Mouse (Mus musculus) liver, postnatal 0 days (tissue): ENCODE results near the gene Fam45a. TPM values are rescaled to one million over a fixed set of nuclear protein-coding genes. Genes with fewer than 3 reads are reported as not detected.

Source experiments
- ATAC-seq: fragments of 200-750 bp; cut with Nextera tagmentation; 2 replicates; pipeline ENCODE4 v1.8.0; 2017; ENCODE audit warnings: mild to moderate bottlenecking, moderate library complexity
- DNase-seq: peaks from one replicate; pipeline ENCODE4 v3.0.0-alpha.2; 2016
- H3K27ac ChIP-seq: fragments of 300-500 bp; sonication (generic); 2 replicates; pipeline ENCODE4 v1.5.1; 2014; ENCODE audit warnings: antibody characterized with exemption, moderate library complexity, mild to moderate bottlenecking, low read depth
- H3K27me3 ChIP-seq: fragments of 300-500 bp; sonication (generic); 2 replicates; pipeline ENCODE4 v1.6.1; 2014; ENCODE audit warnings: low read length, control low read depth, mixed read lengths; ENCODE audit not compliant: insufficient read depth
- H3K36me3 ChIP-seq: fragments of 300-500 bp; sonication (generic); replicated peaks from 2 replicates; pipeline ENCODE4 v1.6.1; 2014; ENCODE audit warnings: mild to moderate bottlenecking, control low read depth, low read length, moderate library complexity, mixed read lengths; ENCODE audit not compliant: insufficient read depth
- H3K4me1 ChIP-seq: fragments of 300-500 bp; sonication (generic); 2 replicates; pipeline ENCODE4 v1.6.1; 2014; ENCODE audit warnings: antibody characterized with exemption, mild to moderate bottlenecking, control low read depth; ENCODE audit not compliant: insufficient read depth
- H3K4me2 ChIP-seq: fragments of 300-500 bp; sonication (generic); 2 replicates; pipeline ENCODE4 v1.6.1; 2014; ENCODE audit warnings: low read depth, mild to moderate bottlenecking, low read length, moderate library complexity, mixed read lengths
- H3K4me3 ChIP-seq: fragments of 300-500 bp; sonication (generic); 2 replicates; pipeline ENCODE4 v1.5.1; 2014; ENCODE audit warnings: low read depth, low read length
- H3K9ac ChIP-seq: fragments of 300-500 bp; sonication (generic); replicated peaks from 2 replicates; pipeline ENCODE4 v1.6.1; 2014; ENCODE audit warnings: mild to moderate bottlenecking, moderate library complexity
- H3K9me3 ChIP-seq: fragments of 300-500 bp; sonication (generic); 2 replicates; pipeline ENCODE4 v1.6.1; 2016; ENCODE audit warnings: mild to moderate bottlenecking, control low read depth, low read length, mixed read lengths
- CTCF ChIP-seq: sonication (generic); IDR thresholded peaks from 2 replicates; pipeline ENCODE4 v1.5.1; 2016; ENCODE audit warnings: antibody characterized with exemption, low read depth
- EP300 ChIP-seq: IDR thresholded peaks from 2 replicates; pipeline ENCODE4 v1.6.1; 2016; ENCODE audit warnings: antibody characterized with exemption, low read depth, mild to moderate bottlenecking
- WGBS: fragments of 180-500 bp; shearing (Covaris S2); extraction: QIAGEN DNeasy Blood & Tissue Kit; methylation state at CpG from one replicate; pipeline ENCODE4 v1.1.7; 2014; ENCODE audit not compliant: insufficient replicate concordance; 5-methylcytosine and 5-hydroxymethylcytosine counted together
- microRNA-seq: library from miRNA; unstranded; fragments of <30 nt; microRNA quantifications from one replicate; pipeline ENCODE4, GENCODE M21; 2016
- polyA plus RNA-seq: library from polyadenylated mRNA; unstranded; fragments of >200 nt; fragmentation: Nextera tagmentation; extraction: Ambion mirVana; gene quantifications from 2 replicates; pipeline ENCODE4 v1.2.1, GENCODE M21; 2015

The Fam45a gene
- polyA plus RNA-seq, 1 experiment from 2014 or later: 18.9 TPM

GRCm38 (mm10) chr19:60870489-60870888, 59.1 kb downstream of the Fam45a start:
- no peak overlapping the region for H3K4me2 ChIP-seq

GRCm38 (mm10) chr19:60871366-60871765, 60.0 kb downstream of the Fam45a start:
- Histone ChIP-seq H3K27ac (no peak overlapping the region), H3K4me3 (peak overlapping the region; percentile 87), H3K4me1 (peaks cover 26% of the 10 kb centered on the region), H3K4me2 (peak overlapping the region; percentile 84), H3K27me3 (no peaks in the 10 kb centered on the region), H3K9ac (no peak overlapping the region), H3K36me3 (peaks cover 39% of the 10 kb centered on the region), H3K9me3 (no peaks in the 10 kb centered on the region)
- no peak for ATAC-seq
- WGBS: 83% methylated on average over 5 of the region's 5 CpGs
- TF ChIP-seq EP300 (no peak), CTCF (no peak)
- DNase-seq: no peak

More at GRCm38 (mm10) chr19:60870489-60870888, 59.1 kb downstream of the Fam45a start:
- ATAC-seq (no peak), DNase-seq (no peak)
- H3K4me3 ChIP-seq: no peak overlapping the region; the same call in 1 of the 2 replicates
- H3K4me1 ChIP-seq: peaks cover 26% of the 10 kb centered on the region
- no peak overlapping the region for H3K9ac ChIP-seq
- H3K27me3 ChIP-seq: no peaks in the 10 kb centered on the region
- no peak overlapping the region for H3K27ac ChIP-seq
- WGBS: 72% methylated on average over 1 of the region's 1 CpGs
- no peaks in the 10 kb centered on the region for H3K9me3 ChIP-seq
- H3K36me3 ChIP-seq: peaks cover 39% of the 10 kb centered on the region
- TF ChIP-seq EP300: no peak
- TF ChIP-seq CTCF: peak; percentile 52

DNA sequence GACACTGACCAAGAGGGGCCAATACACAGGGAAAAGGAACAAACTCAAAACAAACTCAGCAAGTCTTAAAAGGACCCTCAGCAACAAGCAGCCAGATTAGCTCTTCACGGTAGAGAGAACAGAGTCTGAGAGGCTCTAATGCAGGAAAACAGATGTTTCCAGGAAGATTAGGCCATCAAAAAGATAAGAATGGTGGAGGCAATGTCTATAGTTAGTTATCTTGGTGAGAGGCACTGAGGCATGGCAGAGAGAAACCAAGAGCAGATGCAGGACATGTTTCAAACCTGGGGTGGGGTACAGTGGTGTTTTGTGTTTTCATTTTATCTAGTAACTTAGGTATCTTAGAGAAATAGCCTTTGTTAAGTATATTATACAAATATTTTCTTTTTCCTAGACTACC, 60.9 kb downstream of the Fam45a start:
- H3K4me1 ChIP-seq: peaks cover 26% of the 10 kb centered on the region
- peak overlapping the region; percentile 87 for H3K4me3 ChIP-seq
- TF ChIP-seq EP300 (peak; percentile 93), CTCF (no peak)
- H3K36me3 ChIP-seq: peaks cover 32% of the 10 kb centered on the region
- peak overlapping the region; percentile 84 for H3K4me2 ChIP-seq
- no peaks in the 10 kb centered on the region for H3K9me3 ChIP-seq
- H3K9ac ChIP-seq: peak overlapping the region; percentile 91
- H3K27me3 ChIP-seq: no peaks in the 10 kb centered on the region
- 32% methylated on average over 1 of the region's 1 CpGs for WGBS
- ATAC-seq (peak; percentile 14; the same call in 1 of the 2 replicates), DNase-seq (no peak)
- peak overlapping the region; percentile 97 for H3K27ac ChIP-seq

DNA sequence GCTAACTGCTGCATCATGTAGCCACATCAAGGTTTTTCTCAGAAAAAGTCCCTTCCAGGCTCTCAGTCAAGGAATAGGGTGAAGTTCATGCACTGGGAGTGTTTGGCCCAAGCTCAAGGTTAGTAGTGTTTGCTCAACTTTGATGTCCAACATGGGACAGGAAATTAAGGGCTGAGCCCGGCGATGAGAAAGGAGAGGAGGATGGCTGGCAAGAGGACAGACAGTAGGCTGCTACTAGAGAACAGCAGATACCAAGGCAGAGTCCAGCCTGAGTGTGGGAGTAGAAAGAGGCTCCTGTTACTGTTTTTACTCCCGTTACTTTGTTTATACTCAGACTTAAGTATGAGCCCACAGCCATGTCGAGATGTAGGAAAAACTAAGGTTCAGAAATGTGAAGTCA, 62.1 kb downstream of the Fam45a start:
- peak; percentile 4 for ATAC-seq

DNA sequence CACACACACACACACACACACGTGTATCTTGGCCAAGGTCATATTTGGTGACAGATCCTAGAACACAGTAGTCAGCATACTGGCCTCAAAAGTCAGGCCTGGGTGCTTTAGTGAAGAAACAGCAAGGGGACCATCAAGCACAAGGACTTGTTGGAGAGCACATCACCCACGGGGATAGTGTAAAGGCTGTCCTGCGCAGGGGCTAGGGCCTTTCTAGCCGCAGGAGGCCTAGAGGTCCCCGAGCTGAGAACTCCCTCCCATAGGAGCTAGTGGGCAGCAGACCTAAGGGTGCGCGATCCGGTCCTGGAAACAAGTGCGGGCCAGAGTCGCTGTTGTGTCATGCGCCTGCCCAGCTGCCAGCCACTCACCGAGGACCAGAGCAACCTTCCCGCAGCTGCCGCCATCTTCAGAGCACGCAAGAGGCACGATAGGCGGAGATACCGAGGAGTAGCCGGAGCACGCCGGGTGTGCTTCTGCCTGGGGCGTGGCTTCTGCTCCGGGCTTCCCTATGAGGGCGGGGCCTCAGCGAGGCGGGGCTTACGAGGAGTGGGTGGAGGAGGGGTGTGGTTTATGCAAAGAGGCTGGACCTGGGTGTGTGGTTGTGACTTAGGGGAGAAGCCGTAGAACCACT, 62.8 kb downstream of the Fam45a start, which contains the start of gene Prdx3:
TSS of gene Prdx3 (minus strand) at position 493 of the 631 bp plus-strand sequence.
- ATAC-seq (peak; percentile 98), DNase-seq (peak; percentile 99)
- Histone ChIP-seq H3K9ac (peak within 1 kb of the TSS; percentile 91), H3K9me3 (no peaks in the 10 kb centered on the region), H3K36me3 (peaks cover 21% of the 10 kb centered on the region), H3K4me2 (peak within 1 kb of the TSS; percentile 84), H3K27ac (peak within 1 kb of the TSS; percentile 97), H3K4me3 (peak within 1 kb of the TSS; percentile 87), H3K27me3 (no peaks in the 10 kb centered on the region), H3K4me1 (peaks cover 26% of the 10 kb centered on the region)
- no peak for TF ChIP-seq EP300
- TF ChIP-seq CTCF: peak; percentile 16; the same call in 1 of the 2 replicates
- under 1% methylated on average over 27 of the region's 28 CpGs for WGBS

More for the DNA sequence above, 62.1 kb downstream of the Fam45a start:
- Histone ChIP-seq H3K27ac (peak overlapping the region; percentile 97), H3K4me2 (peak overlapping the region; percentile 84), H3K4me3 (peak overlapping the region; percentile 87), H3K9ac (peak overlapping the region; percentile 91), H3K4me1 (peaks cover 26% of the 10 kb centered on the region), H3K36me3 (peaks cover 23% of the 10 kb centered on the region), H3K9me3 (no peaks in the 10 kb centered on the region), H3K27me3 (no peaks in the 10 kb centered on the region)
- peak; percentile 43; the same call in 1 of the 2 replicates for TF ChIP-seq EP300
- no peak for TF ChIP-seq CTCF
- 0% methylated on average over 4 of the region's 4 CpGs for WGBS
- DNase-seq: peak; percentile 49

DNA sequence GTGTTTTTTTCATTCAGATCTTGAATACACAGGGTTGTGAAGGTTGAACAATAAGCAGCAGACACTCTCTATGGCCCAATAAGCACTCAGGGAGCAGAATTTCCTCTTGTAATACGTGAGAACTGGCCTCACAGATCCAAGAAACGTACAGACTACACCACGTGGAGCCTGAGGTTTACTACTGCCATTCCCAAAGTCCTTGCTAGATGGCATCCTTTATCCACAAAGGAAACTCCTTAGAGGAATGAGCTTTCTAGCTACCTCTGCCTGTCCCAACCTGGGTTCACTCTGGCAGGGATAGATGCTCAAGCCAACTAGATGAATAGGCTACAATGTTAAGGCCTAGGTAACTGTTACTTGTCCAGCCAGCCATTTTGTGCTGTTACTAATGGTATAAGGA, 71.7 kb downstream of the Fam45a start:
- peak; percentile 36; the same call in 1 of the 2 replicates for ATAC-seq
- 32% methylated on average over 3 of the region's 3 CpGs for WGBS

More for the DNA sequence above, 71.7 kb downstream of the Fam45a start:
- no peak overlapping the region for H3K4me2 ChIP-seq
- H3K4me3 ChIP-seq: no peak overlapping the region
- H3K27ac ChIP-seq: no peak overlapping the region
- no peaks in the 10 kb centered on the region for H3K27me3 ChIP-seq
- no peak for DNase-seq
- no peak overlapping the region for H3K9ac ChIP-seq
- TF ChIP-seq CTCF (peak; percentile 56), EP300 (no peak)
- no peaks in the 10 kb centered on the region for H3K36me3 ChIP-seq
- peaks cover under 1% of the 10 kb centered on the region; the same call in 1 of the 2 replicates for H3K4me1 ChIP-seq
- no peaks in the 10 kb centered on the region for H3K9me3 ChIP-seq

Small RNA genes lying within 50 kb of the gene (microRNA-seq; reads per million reads assigned to microRNA genes)
- gene mmu-mir-3084-1: not detected

Other genes starting within 250 kb of the Fam45a start
- gene Cacul1, start 230.6 kb upstream of the Fam45a start, polyA plus RNA-seq: 7.8 and 8.6 TPM in 2 replicates
- 0.41 and 0.46 TPM in 2 replicates for gene Nanos1, start 55.6 kb upstream of the Fam45a start, polyA plus RNA-seq
- 48.7 and 54.8 TPM in 2 replicates for gene Eif3a, start 20.9 kb upstream of the Fam45a start, polyA plus RNA-seq
- 0.47 and 0.79 TPM in 2 replicates for gene Sfxn4, start 49.9 kb downstream of the Fam45a start, polyA plus RNA-seq
- gene Prdx3, start 63.0 kb downstream of the Fam45a start, polyA plus RNA-seq: 171 and 182 TPM in 2 replicates
- gene Grk5, start 78.2 kb downstream of the Fam45a start, polyA plus RNA-seq: 0.47 TPM in 2 replicates